Mouse (Mus musculus) heart, postnatal 4 days (tissue): Measurements from ENCODE around the gene Fdx1l. TPM values are rescaled to one million over a fixed set of nuclear protein-coding genes. Genes with fewer than 3 reads are reported as not detected.

Experiments used
- DNase-seq: peaks from one replicate; pipeline ENCODE4 v3.0.0; 2021
- microRNA-seq, 2 experiments: library from miRNA; unstranded; fragments of <30 nt; microRNA quantifications; one replicate each; pipeline ENCODE4 v1.2.0; 2021 to 2022
- total RNA-seq, 2 experiments: library from RNA; stranded (reverse); gene quantifications; 2 replicates each; pipeline ENCODE4 v1.2.3; 2021

The Fdx1l gene
- total RNA-seq, 2 experiments from 2014 or later, result 34.1 to 35.5 TPM

DNA sequence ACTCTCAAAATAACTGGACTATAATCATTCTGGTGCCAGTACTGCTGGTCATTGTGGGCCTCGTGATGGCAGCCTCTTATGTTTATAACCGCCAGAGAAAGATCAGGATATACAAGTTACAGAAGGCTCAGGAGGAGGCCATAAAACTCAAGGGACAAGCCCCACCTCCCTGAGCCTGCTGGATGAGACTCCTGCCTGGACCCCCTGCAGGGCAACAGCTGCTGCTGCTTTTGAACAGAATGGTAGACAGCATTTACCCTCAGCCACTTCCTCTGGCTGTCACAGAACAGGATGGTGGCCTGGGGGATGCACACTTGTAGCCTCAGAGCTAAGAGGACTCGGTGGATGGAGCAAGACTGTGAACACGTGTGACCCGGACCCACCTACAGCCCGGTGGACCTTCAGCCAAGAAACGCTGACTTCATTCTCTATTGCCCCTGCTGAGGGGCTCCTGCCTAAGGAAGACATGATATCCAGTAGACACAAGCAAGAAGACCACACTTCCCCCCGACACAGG, 45.6 kb downstream of the Fdx1l start:
- no peak for DNase-seq

DNA sequence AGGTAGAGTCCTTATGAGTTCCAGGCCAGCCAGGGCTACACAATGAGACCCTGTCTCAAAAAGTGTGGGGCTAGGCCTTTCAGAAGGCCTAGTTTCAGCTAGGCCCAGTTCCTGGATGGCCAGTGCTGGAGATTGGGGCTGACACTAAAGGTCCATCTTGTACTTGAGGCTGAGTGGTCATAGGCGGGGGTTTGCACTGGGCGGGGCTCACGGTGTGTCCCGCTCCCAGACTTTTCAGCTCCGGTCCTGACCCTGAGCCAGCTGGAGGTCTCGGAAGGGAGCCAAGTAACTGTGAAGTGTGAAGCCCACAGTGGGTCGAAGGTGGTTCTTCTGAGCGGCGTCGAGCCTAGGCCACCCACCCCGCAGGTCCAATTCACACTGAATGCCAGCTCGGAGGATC, 46.6 kb downstream of the Fdx1l start:
- no peak for DNase-seq

DNA sequence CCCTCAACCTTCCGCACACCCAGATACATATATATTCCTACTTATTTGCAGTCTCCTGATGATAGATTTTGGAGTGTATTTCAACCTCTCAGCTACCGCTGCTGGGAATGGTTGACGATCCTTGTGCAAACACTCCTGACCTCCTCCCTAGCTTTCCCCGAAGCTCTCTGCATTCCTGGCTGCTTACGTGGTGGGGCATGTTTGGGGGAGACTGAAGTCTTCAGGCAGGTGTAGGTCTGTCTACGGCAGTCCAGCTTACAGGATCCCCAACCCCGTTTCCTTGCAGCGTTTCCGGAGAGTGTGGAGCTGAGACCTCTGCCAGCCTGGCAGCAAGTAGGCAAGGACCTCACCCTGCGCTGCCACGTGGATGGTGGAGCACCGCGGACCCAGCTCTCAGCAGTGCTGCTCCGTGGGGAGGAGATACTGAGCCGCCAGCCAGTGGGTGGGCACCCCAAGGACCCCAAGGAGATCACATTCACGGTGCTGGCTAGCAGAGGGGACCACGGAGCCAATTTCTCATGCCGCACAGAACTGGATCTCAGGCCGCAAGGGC, 48.1 kb downstream of the Fdx1l start:
- no peak for DNase-seq

DNA sequence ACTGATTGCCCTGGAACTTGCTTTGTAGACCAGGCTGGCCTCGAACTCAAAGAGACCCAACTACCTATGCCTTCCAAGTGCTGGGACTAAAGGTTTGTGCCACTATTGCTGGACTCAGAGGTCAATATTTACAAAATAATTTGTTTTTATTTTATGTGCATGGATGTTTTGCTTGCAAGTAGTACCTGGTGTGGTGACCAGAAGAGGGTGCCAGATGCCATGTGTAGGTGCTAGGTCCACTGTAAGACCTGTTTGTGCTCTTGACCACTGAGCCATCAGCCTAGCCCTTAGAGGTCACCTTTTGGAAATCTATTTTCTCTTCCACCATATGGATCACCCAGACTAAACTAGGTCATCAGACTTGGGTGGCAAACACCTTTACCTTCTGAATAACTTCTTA, 50.7 kb downstream of the Fdx1l start:
- no peak for DNase-seq

DNA sequence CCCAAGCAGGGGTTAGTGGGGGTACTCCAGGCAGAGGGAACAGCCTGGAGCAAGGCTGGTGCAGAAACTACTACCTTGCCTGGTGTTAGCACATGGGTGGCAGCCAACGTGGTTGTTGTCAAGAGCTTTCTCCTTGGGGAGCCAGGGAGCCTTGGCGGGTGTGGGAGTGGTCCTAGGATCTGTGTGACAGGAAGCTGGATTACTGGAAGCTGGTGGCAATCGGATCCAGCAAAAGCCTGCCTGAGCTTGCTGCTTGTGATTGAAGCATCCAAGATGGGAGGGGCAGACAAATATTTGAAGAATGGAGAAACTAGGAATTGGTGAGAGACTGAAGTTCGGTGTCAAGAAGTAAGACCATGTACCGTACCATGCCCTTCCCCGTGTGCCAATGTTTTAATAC, 51.1 kb downstream of the Fdx1l start:
- DNase-seq, result no peak

DNA sequence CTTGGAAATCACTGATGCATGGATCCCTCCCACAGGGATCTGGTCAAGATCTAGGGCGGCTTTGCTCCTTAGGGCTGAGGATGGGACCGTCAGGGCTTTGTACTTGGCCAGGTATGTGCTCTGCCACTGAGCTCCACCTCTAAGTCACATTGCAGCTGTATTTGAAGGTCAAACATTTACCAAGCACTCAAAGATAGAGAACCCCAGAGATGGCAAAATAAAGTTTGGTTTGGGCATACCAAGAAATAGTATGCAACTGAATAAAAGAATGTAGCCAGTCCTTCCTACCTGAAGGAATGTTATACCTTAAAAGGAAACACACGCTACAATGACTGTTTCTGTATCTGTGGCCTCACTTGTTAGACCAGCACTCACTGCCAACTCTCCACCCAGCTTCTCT, 52.1 kb downstream of the Fdx1l start:
- no peak for DNase-seq

DNA sequence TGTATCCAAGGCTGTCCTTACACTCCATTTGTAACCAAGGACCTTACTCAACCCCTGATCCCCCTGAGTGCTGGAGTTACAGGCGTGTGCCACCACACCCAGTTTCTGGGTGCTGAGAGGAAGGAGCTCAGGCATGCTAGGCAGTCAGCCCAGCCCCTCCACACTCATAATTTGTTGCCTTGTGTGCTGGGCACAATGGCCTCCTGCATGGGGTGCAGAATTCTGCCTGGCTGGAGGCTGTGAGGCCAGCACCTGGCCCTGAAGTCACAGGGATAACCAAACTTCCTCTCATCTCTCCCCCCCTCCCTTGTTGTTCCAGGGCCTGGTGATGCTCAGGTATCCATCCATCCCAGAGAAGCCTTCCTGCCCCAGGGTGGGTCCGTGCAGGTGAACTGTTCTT, 54.8 kb downstream of the Fdx1l start:
- no peak for DNase-seq

Small RNAs within 50 kb of the gene (microRNA-seq; reads per million reads assigned to microRNA genes)
- gene Mir1900 (0 reads per million in 2 experiments), gene Mir7082 (1.0 to 1.6 reads per million in 2 experiments)

Other genes with a start within 250 kb of the Fdx1l start
- 1 to 10 TPM; 6.4 to 7.2 TPM for gene A230050P20Rik, start 205.0 kb downstream of the Fdx1l start, total RNA-seq
- 1 to 10 TPM; 1.6 to 1.7 TPM for gene Angptl6, start 193.9 kb downstream of the Fdx1l start, total RNA-seq
- gene Ppan, start 185.4 kb downstream of the Fdx1l start, total RNA-seq, result 10 to 100 TPM; 18.4 to 19.6 TPM
- 100 to 1,000 TPM; 116 to 126 TPM for gene Eif3g, start 175.0 kb downstream of the Fdx1l start, total RNA-seq
- 10 to 100 TPM; 66.7 to 68.2 TPM for gene Dnmt1, start 113.7 kb downstream of the Fdx1l start, total RNA-seq
- gene S1pr2, start 96.8 kb downstream of the Fdx1l start, total RNA-seq, result 10 to 100 TPM in 1 of 2 experiments, 1 to 10 TPM in 1; 8.4 to 11.1 TPM
- gene Mrpl4, start 70.9 kb downstream of the Fdx1l start, total RNA-seq, result 10 to 100 TPM; 85.7 to 98.0 TPM
- 1 to 10 TPM; 8.0 to 8.5 TPM for gene Icam1, start 57.6 kb downstream of the Fdx1l start, total RNA-seq
- under 1 TPM; 0.27 to 0.93 TPM for gene Icam4, start 44.2 kb downstream of the Fdx1l start, total RNA-seq
- gene Icam5, start 41.5 kb downstream of the Fdx1l start, total RNA-seq, result not detected
- not detected for gene Zglp1, start 6.5 kb downstream of the Fdx1l start, total RNA-seq
- gene Gm49373, start 518 bp downstream of the Fdx1l start, total RNA-seq, result under 1 TPM; 0.14 to 0.23 TPM
- 1 to 10 TPM in 1 of 2 experiments, under 1 TPM in 1; 0.64 to 2.2 TPM for gene Gm38431, start 18.4 kb upstream of the Fdx1l start, total RNA-seq
- 10 to 100 TPM; 44.4 to 48.9 TPM for gene Raver1, start 18.4 kb upstream of the Fdx1l start, total RNA-seq
- 1 to 10 TPM; 7.7 to 8.2 TPM for gene Tyk2, start 57.6 kb upstream of the Fdx1l start, total RNA-seq
- 100 to 1,000 TPM; 145 to 158 TPM for gene Cdc37, start 76.4 kb upstream of the Fdx1l start, total RNA-seq
- gene Pde4a, start 92.1 kb upstream of the Fdx1l start, total RNA-seq, result 10 to 100 TPM; 18.7 to 21.1 TPM
- gene Keap1, start 165.7 kb upstream of the Fdx1l start, total RNA-seq, result 10 to 100 TPM; 33.7 to 37.7 TPM
- gene S1pr5, start 174.8 kb upstream of the Fdx1l start, total RNA-seq, result under 1 TPM; 0.17 to 0.29 TPM
- 10 to 100 TPM; 53.1 to 59.1 TPM for gene Atg4d, start 191.7 kb upstream of the Fdx1l start, total RNA-seq
- 10 to 100 TPM; 18.5 to 21.0 TPM for gene Kri1, start 214.4 kb upstream of the Fdx1l start, total RNA-seq
- gene Cdkn2d, start 217.8 kb upstream of the Fdx1l start, total RNA-seq, result 10 to 100 TPM; 49.5 to 54.6 TPM
- gene Ap1m2, start 238.7 kb upstream of the Fdx1l start, total RNA-seq, result not detected
- 10 to 100 TPM; 63.4 to 65.0 TPM for gene Slc44a2, start 247.1 kb upstream of the Fdx1l start, total RNA-seq